Mouse (Mus musculus) B cell, adult 2 months (primary cell): Measurements from ENCODE around the gene Dus3l.
A peak's percentile ranks its signal among the peaks of the same experiment; 100 is the strongest.

Experiments
- DNase-seq, 2 experiments: peaks; one replicate each; pipeline ENCODE4 v3.0.0; 2022

The Dus3l gene

DNA sequence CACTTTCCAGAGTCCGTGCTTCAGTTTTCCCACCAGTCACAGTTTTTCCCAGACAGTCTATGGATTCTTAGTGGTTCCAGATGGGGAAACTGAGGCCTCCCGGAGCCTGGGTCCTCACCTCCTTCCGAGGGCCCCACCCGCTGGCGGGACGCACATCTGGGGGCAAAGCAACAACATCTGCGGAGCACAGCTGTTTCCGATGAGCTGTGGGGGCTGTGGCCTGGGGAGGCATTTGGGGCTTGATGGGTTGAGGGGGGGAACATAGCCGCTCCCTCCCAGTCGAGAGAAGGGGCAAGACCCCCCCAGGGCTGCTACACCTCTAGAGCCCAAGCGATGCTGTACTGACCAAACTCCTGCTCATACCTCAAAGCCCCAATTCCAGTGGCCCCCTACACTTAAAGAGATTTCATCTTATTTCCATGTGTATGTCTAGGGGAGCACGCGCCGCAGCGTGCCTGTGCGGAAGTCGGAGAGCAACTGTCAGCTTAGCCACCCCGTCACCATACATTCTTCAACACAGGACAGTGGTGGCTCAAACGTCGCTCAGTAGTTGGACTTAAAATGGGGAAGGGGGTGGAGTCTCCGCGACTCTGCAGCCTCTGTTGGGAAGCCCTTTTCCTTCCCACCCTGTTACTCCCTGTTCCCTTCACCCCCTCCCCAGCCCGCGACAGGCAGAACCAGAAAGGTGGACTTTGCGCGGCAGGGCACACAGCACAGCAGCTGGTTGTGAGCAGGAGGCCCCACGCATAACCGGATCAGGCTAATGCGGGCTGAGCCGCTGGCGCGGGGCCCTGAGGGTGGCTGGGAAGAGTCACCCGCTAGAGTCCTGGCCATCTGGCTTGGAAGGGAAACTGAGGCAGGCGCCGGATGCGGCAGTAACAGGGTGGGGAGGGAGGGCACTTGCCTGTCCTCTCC lies 10.0 kb upstream of the Dus3l start:
- DNase-seq, result no peak

DNA sequence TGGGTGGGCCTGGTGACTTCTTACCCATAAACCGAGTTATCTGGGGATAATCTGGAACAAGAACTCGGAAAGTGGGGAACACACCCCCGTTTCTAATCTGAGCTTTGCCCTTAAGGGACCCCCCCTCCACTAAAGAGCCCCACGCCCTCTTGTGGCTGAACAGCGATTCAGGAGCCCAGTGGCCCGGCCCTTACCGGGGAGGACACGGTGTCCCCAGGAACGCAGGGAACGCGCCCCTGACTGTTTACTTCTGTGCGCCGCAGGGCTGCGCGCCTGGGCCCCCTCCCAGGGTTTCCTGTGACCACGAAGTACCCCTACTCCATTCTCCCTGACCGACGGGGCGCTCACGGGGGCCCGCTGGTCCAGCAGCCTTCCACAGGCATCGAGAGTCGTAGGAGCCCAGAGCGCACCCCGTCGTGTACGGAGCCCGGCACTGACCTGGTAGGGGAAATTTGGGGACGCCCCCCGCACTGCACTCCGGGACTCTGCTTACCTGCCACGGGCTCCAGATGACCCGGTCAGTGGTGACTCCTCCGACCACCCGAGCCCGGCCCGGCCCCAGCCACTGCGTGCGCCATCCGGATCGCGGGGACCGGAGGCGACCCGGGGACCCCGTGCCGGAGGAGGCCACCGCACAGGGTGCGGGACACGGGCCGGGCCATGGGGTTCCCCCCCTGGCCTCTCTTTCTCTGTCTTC lies 7.7 kb upstream of the Dus3l start:
- DNase-seq, result peak; percentile 34 to 40

DNA sequence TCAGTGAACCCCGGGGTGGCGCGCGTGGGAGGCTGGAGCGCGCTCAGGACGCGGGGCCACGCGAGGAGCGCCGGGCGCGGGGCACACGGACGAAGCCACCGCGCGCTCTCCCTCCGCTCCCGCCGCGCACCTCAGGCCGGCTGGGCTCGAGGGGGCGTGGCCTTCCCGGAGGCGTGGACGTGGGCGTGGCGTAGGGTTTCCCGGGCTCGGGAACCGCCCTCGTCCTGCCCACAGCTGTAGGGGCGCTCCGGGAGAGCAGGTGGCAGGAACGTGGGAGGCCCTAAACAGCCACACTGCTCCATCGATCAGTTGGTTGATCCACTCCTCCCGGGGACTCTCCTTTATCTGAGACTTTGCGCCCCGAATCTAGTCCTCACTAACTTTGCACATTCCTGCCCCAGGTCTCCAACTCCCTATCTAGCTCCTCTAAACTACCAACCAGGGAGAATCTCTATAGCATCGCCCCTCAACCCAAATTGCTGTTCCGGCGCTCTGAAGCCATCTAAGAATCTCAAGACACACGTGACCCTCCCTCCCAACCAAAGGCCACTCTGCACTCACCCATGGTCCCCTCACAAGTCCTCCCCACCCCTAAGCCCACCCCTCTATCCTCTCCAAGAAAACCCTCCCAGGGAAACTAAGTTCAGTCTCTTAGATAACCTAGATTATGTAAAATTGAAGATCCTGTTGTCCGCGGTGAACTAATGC lies 7.0 kb upstream of the Dus3l start, which contains the start of gene Nrtn:
TSS of gene Nrtn (minus strand) at position 115 of the 708 bp plus-strand sequence.
- peak; percentile 29 to 34 for DNase-seq

DNA sequence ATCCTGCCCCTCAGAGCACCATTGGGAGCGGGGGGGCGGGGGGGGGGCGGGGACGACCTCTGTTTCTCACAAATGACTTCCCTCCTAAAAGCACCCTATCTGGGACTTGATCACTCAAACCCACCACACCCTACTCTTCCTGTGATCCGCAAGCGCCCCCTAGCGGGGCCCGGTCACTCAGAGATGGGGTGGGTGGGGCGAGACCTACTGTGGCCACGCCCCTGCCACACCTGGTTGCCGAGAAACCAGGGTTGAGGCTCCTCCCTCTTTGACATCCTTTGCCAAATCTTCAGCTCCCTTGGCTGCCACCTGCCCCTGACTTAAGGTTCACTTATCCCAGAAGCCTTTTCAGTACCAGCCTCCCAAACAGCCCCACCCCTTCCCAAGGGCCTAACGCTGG lies 6.4 kb upstream of the Dus3l start:
- DNase-seq, result peak; percentile 95 to 96

DNA sequence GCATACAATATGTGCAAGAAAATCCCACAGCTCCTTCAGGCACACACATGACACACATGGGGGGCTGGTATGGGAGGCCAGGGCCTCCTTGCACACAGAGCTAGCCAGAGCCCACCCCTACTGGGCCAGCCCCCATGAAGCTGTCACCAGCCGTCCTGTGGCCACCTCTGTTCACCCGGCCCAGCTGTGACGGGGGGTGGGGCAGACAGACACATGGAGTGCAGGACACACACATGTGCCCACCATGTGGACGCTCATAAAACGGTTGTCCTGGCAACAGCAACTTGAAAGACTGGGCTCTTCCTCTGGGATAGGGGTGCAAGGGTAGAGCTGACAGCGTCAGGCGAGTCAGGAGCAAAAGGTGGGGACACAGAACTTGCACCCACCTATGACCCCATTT lies 5.3 kb upstream of the Dus3l start:
- no peak for DNase-seq

DNA sequence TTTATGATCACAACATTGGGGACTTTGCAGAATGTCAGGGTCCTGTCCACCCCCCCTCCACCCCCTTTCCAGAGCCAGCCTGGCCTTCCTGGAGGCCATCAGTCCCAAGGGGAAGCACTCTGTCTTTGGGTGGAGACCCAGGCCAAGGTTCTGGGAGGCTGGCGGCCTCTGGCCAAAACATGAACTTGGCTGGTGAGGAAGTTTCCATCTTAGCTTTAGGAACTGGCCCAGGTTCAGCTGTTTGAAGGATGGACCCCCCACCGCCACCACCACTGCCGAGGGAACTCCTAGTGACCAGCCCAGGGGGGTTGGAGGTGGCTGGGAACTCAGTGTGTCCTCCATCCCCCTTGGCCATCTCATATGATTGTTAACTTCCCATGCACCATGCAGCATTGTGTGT lies 3.5 kb upstream of the Dus3l start:
- no peak for DNase-seq

DNA sequence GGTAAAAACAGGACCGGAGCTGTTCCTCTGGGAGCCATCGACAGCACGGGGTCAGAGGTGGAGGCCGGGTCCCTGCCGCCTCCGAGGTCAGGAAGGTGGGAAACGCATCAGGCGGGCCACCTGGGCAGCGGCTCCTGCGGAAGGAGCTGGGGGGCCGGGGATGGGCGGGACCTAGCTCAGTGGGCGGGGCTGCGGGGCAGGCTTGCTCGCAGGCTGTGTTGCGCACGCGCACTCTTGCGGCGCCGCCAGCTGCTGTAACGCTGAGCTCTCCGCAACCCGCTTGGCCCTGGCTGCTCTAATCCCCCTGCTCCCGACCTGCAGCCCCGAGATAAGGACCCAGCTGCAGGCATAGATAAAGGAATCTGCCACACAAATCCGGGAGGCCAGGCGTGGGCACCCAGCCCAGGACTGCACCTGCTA lies 2.6 kb upstream of the Dus3l start:
- peak; percentile 87 to 90 for DNase-seq

DNA sequence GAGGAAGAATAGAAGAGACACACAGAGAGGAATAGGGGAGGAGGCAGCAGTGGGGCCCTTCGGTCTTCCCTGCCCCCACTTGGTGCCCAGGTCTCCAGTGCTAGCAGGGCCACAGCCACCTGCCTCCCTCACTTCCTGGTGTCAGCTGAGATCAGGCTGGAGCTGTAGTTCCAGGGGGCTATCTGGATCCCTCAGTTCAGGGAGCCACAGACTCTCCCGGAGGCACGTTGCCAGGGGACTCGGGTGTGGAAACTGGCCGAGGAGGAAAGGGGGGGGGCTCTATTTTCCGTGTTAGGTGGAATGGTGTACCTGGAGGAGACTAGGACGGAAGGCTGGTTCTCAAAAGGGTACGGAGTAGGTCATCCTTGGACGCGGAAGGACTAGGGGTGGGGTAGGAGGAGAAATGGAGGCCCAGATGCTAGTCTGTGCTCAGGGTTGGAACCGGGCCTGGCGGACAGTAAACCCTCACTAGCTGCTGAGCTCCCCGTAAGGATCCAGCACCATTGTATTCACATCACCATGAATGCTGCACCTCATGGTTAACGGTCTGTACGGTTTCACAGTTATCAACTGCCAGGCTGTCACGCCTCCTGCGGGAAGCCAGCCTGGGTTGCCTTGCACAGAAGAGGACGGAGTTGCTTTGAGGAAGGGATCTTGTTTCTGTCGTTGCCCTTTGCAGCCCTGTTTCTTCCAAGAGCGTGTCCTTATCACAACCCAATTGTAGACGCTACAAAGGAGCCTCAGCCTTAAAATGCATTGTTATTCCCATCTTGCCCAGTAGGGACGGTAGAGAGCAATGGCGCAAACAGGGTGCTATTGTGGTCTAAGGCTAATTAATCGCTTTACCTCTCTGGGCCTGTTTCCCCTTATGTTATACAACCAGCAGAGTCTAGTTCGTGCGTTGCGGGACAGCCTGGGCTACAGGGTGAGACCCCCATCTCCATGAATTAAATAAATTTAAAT lies 1.5 kb upstream of the Dus3l start:
- DNase-seq, result peak; percentile 79 to 80

DNA sequence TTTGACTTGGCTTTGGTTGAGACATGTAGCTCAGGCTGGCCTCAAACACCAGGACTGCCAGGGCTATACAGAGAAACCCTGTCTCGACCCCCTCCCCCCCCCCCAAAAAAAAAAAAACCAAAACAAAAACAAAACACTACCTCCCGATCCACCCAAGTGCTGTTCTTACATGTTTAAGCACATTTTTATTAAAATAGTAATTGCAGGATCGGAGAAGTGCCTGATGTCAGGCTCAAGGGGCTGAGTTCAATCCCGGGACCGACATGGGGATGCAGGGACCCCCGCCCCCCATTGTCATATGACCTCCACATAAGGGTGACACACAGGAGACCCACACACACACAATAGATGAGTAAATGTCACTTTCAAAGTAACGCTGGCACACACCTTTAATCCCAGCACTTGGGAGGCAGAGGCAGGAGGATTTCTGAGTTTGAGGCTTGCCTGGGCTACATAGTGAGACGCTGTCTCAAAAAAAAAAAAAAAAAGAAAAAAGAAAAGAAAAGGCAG lies 761 bp upstream of the Dus3l start:
- DNase-seq, result no peak

DNA sequence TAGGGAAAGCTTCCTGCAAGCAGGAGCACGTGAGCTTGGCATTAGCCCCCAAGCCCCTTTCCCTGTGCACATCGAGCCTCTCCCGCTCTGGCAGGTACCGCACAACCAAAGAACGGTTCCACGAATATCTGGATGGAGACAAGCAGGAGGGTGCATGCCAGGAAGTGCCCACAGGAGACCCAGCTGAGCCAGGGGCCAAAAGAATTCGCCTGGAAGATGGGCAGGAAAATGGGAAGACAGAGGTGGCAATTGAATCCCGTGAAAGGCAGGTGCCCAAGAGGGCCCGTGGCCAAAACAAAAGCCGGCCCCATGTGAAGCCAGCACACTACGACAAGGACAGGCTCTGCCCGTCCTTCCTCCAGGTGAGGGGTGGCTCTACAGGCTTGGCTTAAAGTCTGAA lies 874 bp downstream of the Dus3l start:
- DNase-seq, result no peak

DNA sequence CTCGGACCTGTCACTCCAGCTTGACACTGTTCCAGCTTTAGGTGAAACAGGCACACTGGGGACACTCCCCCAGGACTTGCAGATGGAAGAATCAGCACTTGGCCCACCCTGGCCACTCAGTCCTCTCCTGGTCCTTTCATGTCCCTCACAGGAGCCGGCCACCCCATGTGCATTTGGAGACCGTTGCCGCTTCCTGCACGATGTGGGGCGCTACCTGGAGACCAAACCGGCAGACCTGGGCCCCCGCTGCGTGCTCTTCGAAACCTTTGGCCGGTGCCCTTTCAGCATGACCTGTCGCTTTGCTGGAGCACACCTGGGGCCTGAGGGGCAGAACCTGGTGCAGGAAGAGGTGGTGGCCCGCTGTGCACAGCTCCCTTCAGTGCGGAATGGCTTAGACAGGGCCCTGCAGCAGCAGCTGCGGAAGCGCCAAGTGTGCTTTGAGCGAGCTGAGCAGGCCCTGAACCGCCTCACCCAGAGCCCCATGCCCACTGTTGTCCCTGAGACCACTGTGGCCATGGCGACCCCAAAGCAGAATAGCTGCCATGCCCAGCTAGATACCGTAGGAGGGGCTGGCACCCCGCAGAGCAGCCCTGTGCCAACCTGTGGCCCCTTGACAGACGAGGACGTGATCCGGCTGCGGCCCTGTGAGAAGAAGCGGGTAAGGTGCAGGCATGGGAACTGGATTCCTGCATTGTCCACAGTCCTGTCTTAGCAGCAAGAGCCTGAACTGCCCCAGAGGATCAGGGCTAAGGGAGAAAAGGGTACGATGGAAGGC lies 2.3 kb downstream of the Dus3l start:
- no peak for DNase-seq

DNA sequence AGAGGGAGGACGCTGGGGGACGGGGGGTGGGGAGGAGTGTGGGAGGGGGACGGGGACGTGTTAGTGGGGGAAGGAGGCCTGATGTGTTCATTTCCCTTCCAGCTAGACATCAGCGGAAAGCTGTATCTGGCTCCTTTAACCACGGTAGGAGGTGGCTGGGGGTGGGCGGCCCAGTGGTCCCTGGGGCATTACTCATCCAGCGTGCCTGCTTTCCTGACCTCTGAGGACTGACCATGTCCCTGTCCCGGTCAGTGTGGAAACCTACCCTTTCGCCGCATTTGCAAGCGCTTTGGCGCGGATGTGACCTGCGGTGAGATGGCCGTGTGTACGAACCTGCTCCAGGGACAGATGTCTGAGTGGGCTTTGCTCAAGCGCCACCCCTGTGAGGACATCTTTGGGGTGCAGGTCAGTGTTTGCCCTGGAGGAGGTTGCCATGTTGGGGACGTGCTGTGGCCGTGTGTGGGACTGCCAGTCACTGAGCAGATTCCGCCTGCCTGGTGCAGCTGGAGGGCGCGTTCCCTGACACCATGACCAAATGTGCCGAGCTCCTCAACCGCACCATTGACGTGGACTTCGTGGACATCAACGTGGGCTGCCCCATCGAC lies 3.1 kb downstream of the Dus3l start:
- DNase-seq, result no peak

DNA sequence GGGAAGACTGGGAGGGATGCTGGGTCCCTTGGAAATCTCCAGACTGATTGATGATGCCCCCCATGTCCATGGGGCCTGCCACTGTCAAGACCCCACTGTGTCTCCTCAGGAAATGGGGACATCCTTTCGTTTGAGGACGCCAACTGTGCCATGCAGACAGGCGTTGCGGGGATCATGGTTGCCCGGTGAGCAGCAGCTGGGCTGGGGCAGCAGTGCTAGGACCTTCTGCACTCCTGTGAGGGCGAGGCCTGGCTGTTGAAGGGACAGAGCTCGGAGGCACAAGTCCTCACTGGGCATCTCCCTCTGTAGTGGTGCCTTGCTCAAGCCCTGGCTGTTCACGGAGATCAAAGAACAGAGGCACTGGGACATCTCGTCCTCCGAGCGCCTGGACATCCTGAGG lies 4.4 kb downstream of the Dus3l start:
- no peak for DNase-seq

DNA sequence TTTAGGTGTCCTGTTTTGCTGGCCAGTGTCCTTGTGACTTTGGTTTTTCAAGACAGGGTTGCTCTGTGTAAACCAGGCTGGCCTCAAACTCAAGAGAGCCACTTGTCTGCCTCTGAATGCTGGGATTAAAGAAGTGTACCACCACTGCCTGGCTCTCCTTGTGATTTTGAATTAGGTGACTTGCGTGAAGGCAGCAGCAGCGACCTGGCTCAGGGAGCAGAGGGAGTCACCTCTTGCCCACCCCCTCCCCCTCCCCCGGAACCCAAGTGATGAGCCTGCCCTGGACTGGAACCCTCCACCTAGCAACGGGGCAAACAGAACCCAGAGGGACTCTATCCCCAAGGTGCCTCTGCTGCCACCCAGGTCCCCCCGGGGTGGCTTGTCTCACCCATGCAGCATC lies 5.4 kb downstream of the Dus3l start, which contains the start of gene Prr22:
TSS of gene Prr22 (plus strand) at position 301 of the 400 bp plus-strand sequence.
- DNase-seq, result no peak

DNA sequence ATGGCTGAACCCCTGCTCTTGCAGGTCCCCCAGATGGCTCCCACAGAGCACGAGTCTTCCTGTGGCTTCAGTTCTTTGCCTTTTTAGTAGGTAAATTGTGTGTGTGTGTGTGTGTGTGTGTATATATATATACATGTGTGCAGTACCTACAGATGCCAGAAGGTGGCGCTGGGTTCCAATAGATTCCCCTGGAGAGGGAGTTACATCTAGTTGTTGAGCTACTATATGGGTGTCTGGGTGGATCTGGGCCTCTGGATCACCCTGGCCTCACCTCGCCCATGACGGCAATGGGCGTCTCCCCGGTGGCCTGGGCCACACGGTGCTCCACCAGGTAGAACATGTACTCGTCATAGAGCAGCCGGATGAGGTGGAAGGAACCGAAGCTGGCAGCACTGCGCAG lies 13.0 kb downstream of the Dus3l start:
- DNase-seq, result peak; percentile 45

DNA sequence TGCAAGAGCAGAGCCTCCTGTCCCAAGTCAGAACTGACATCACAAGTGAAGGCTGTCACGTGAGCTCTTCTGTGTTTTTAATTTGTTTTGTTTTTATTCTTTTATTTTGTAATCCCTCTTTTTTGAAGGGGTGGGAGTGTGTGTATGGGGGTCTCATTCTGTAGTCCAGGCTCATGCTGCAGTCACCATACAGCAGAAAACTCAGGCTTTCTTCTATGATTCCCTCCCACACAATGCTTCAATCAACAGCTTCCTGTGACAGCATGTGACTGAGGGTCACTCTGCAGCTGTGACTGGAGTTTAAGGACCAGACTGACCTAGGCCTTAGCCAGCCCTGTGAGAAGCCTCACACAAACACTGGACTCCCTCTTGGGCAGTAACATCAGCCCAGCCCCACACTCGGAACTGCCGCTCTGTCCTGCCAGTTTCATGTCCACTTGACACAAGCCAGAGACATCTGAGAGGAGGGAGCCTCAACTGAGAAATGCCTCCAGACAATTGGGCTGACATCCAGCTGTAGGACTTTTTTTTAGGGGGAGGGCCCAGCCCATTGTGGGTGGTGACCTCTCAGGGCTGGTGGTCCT lies 14.3 kb downstream of the Dus3l start:
- no peak for DNase-seq

DNA sequence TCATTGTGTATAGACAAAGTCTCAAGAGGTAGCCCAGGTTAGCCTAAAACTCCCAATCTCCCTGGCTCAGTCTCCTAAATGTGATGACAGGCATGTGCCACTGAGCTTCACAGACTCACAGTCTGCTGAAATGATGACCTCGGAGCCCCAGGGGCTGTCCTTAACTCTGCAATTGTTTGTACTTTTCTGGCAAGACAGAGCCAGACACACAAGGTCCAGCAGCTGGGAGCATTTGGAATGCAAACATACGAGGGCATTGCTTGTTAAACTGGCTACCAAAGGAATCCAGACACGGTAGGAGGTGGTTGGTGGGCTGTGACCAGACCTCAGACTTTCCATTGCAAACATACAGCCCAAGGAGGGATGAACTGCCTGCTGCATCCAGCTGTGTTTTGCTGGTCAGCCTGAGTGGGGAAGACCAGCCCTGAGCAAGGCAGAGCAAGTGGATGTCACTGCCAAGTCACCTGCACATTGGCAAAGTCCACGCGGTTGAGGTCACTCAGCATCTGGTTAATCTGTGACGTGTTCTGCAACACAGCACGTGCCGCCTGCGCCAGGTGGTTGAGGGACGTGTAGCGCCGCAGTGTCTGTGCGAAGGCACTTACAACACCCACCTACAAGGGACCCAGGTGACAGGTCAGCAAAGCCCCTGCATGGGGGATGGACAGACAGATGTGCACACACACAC lies 15.9 kb downstream of the Dus3l start:
- no peak for DNase-seq

DNA sequence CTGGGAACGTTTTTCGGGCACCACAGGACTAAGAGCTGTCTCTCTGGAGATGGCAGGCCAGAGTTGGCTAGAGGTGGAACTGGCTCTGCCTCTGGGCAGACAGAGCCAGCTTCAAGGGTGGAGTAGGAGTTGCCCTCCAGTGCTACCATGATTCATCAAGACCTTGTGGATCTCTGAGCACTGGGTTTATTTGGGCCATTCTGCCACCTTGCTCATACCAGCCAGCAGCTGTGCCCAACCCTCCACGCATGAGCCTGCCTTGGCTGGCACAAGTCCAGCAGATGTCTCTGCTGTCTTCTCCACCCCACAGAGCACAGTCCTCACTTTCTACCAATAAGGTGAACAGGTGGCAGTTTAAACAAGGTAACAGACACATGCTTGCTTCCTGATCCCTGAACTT lies 24.3 kb downstream of the Dus3l start:
- no peak for DNase-seq

DNA sequence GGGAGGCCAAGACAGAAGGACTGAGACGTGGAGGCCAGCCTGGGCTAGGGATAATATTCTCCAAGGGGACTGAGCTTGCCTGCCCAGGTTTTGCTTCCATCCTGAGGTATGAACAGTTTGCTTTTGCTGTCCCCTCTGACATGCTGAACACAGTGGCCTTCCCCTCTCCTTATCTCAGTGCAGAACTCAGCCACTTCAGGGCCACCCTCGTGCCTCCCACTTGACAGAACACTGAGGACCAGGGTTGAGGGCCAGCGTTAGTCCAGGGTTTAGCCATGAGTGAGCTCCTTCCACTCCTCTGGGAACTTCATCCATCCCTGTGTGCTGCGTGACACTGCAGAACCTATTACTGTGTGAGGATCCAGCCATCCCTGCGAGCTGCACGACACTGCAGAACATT lies 24.7 kb downstream of the Dus3l start:
- DNase-seq, result no peak

DNA sequence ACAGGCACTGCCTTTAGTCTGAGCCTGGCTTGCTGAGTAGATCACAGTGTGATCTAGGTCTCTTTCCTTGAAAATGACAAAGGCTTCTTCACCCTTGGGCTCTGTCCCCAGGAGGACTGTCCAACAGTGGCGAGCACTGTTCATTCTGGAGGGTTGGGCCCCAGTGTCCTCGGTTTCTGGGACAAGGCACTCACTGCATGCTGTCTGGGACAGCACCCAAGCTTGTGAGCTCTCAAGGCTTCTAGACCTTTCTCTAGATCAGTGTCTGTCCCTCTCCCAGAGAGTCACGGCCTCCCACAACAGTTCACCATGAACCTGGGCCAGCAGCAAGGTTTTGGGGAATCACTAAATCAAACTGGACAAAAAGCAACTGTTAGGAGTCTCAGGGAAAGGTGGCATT lies 28.0 kb downstream of the Dus3l start:
- DNase-seq, result no peak
